ENCODE assay signal across 20 mouse cellular contexts in genomic region chr11:22813427-22813826, GRCm38 (mm10). TPM values are rescaled to one million over a fixed set of nuclear protein-coding genes. Genes with fewer than 3 reads are reported as not detected.
DNase-seq lines count a peak whose midpoint lies in the region; ATAC-seq and TF ChIP-seq lines count a peak whose summit lies in the region.
"Had no signal": no experiment of that assay in that cellular context is flagged by ENCODE, and none has a peak within 500 bp of the region (broad histone marks: within the 10 kb centered on the region; RNA-seq: fewer than 3 reads in every experiment).

No protein-coding gene starts in this region.

- no peak overlapping the region for H3K4me3 ChIP-seq in heart, postnatal 0 days (ENCODE audit: low read depth, low read length)
- H3K4me3 ChIP-seq in G1E (ENCODE audit: low read depth, low read length) = no peak overlapping the region
- H3K4me3 ChIP-seq in liver, postnatal 0 days (ENCODE audit: low read depth, low read length) = no peak overlapping the region
- no peak overlapping the region for H3K4me3 ChIP-seq in midbrain, embryonic 11.5 days (ENCODE audit: low read depth, low read length)
- no peak overlapping the region for H3K4me3 ChIP-seq in kidney, embryonic 14.5 days (ENCODE audit: low read length)
- H3K4me3 ChIP-seq: embryonic facial prominence, embryonic 12.5 days; hindbrain, embryonic 15.5 days; limb, embryonic 13.5 days; midbrain, embryonic 12.5 days; myocyte; neural tube, embryonic 15.5 days had no signal

- H3K9me3 ChIP-seq in heart, postnatal 0 days (replicated peaks; ENCODE audit: control insufficient read depth, low read length) = no peaks in the 10 kb centered on the region
- H3K9me3 ChIP-seq in G1E (replicated peaks) = no peaks in the 10 kb centered on the region
- H3K9me3 ChIP-seq in liver, postnatal 0 days (ENCODE audit: low read length) = no peaks in the 10 kb centered on the region
- H3K9me3 ChIP-seq in midbrain, embryonic 11.5 days (ENCODE audit: control insufficient read depth, low read length) = no peaks in the 10 kb centered on the region
- no peaks in the 10 kb centered on the region for H3K9me3 ChIP-seq in kidney, embryonic 14.5 days (ENCODE audit: control insufficient read depth, low read length)
- H3K9me3 ChIP-seq: embryonic facial prominence, embryonic 12.5 days; hindbrain, embryonic 15.5 days; limb, embryonic 13.5 days; midbrain, embryonic 12.5 days; neural tube, embryonic 15.5 days had no signal

- H3K4me2 ChIP-seq in heart, postnatal 0 days (ENCODE audit: low read depth, low read length) = no peak overlapping the region
- peak overlapping the region; percentile 46 for H3K4me2 ChIP-seq in liver, postnatal 0 days (ENCODE audit: low read depth, low read length)
- H3K4me2 ChIP-seq in midbrain, embryonic 11.5 days = no peak overlapping the region
- H3K4me2 ChIP-seq in kidney, embryonic 14.5 days (replicated peaks; ENCODE audit: low read depth, low read length) = no peak overlapping the region
- H3K4me2 ChIP-seq: embryonic facial prominence, embryonic 12.5 days; hindbrain, embryonic 15.5 days; limb, embryonic 13.5 days; midbrain, embryonic 12.5 days; neural tube, embryonic 15.5 days had no signal

- TF ChIP-seq CTCF in heart, postnatal 0 days (IDR thresholded peaks at IDR 0.05; ENCODE audit: low read depth) = no peak
- TF ChIP-seq CTCF in G1E (IDR thresholded peaks at IDR 0.05; ENCODE audit: low read depth, low read length) = no peak
- no peak for TF ChIP-seq CTCF in liver, postnatal 0 days (IDR thresholded peaks at IDR 0.05; ENCODE audit: low read depth)

- no peak overlapping the region for H3K9ac ChIP-seq in heart, postnatal 0 days (replicated peaks; ENCODE audit: low read depth, low read length)
- H3K9ac ChIP-seq in liver, postnatal 0 days (replicated peaks) = no peak overlapping the region
- no peak overlapping the region for H3K9ac ChIP-seq in midbrain, embryonic 11.5 days (ENCODE audit: low read length)
- no peak overlapping the region for H3K9ac ChIP-seq in kidney, embryonic 14.5 days (ENCODE audit: low read depth, low read length)
- H3K9ac ChIP-seq: embryonic facial prominence, embryonic 12.5 days; hindbrain, embryonic 15.5 days; limb, embryonic 13.5 days; midbrain, embryonic 12.5 days; neural tube, embryonic 15.5 days had no signal

- no peak for ATAC-seq in heart, postnatal 0 days (ENCODE audit: insufficient read depth, low read depth)
- ATAC-seq in G1E (ENCODE audit: extremely low read depth, insufficient number of reproducible peaks, low FRiP score, poor library complexity, severe bottlenecking) = peak; percentile 67
- peak; percentile 72 for ATAC-seq in common myeloid progenitor, adult 5-6 weeks (replicated peaks; ENCODE audit: low read depth, poor library complexity, severe bottlenecking)
- ATAC-seq in liver, postnatal 0 days = peak; percentile 59
- ATAC-seq in midbrain, embryonic 11.5 days (ENCODE audit: low FRiP score) = no peak
- ATAC-seq in kidney, embryonic 14.5 days (ENCODE audit: low FRiP score, low TSS enrichment) = no peak

- no peak for DNase-seq in heart, postnatal 0 days (ENCODE audit: low spot score)
- no peak for DNase-seq in heart, adult 18-20 months
- no peak for DNase-seq in G1E (ENCODE audit: low spot score)
- DNase-seq in liver, postnatal 0 days = no peak
- DNase-seq in midbrain, embryonic 11.5 days (ENCODE audit: low spot score, missing footprints) = no peak
- DNase-seq in urinary bladder, adult 2 months (ENCODE audit: low spot score) = no peak
- DNase-seq: adrenal gland, adult 8-10 months; cerebellum, adult 8-10 months; gastrocnemius, postnatal 10 days; heart, postnatal 14 days; kidney, adult 11 months; kidney, postnatal 14 days had no signal

- peaks cover 12% of the 10 kb centered on the region for H3K4me1 ChIP-seq in heart, postnatal 0 days (ENCODE audit: control insufficient read depth, insufficient read depth)
- H3K4me1 ChIP-seq in G1E (ENCODE audit: insufficient read depth, low read depth, low read length) = peaks cover 87% of the 10 kb centered on the region
- H3K4me1 ChIP-seq in liver, postnatal 0 days (ENCODE audit: insufficient read depth) = peaks cover 33% of the 10 kb centered on the region
- no peaks in the 10 kb centered on the region for H3K4me1 ChIP-seq in midbrain, embryonic 11.5 days (ENCODE audit: control insufficient read depth, insufficient read depth, low read length)
- no peaks in the 10 kb centered on the region; the same call in 1 of the 2 replicates for H3K4me1 ChIP-seq in kidney, embryonic 14.5 days (ENCODE audit: control insufficient read depth, insufficient read depth, low read length)
- H3K4me1 ChIP-seq: embryonic facial prominence, embryonic 12.5 days; hindbrain, embryonic 15.5 days; limb, embryonic 13.5 days; midbrain, embryonic 12.5 days; neural tube, embryonic 15.5 days had no signal

- peak overlapping the region; percentile 36; the same call in 1 of the 2 replicates for H3K27ac ChIP-seq in heart, postnatal 0 days (ENCODE audit: low read depth)
- peak overlapping the region; percentile 81 for H3K27ac ChIP-seq in liver, postnatal 0 days (ENCODE audit: low read depth)
- H3K27ac ChIP-seq in midbrain, embryonic 11.5 days (ENCODE audit: low read depth, low read length) = no peak overlapping the region
- no peak overlapping the region for H3K27ac ChIP-seq in kidney, embryonic 14.5 days (ENCODE audit: low read depth, low read length)
- H3K27ac ChIP-seq: embryonic facial prominence, embryonic 12.5 days; hindbrain, embryonic 15.5 days; limb, embryonic 13.5 days; midbrain, embryonic 12.5 days; neural tube, embryonic 15.5 days had no signal

- TF ChIP-seq EP300 in heart, postnatal 0 days (IDR thresholded peaks at IDR 0.05; ENCODE audit: low read depth) = no peak
- no peak for TF ChIP-seq EP300 in liver, postnatal 0 days (IDR thresholded peaks at IDR 0.05; ENCODE audit: low read depth)

- 53% methylated on average over 3 of the region's 3 CpGs for WGBS in heart, postnatal 0 days
- 33% methylated on average over 3 of the region's 3 CpGs for WGBS in liver, postnatal 0 days (ENCODE audit: insufficient replicate concordance)
- 81% methylated on average over 3 of the region's 3 CpGs for WGBS in midbrain, embryonic 11.5 days
- WGBS in kidney, embryonic 14.5 days = 84% methylated on average over 3 of the region's 3 CpGs

- H3K27me3 ChIP-seq in heart, postnatal 0 days (ENCODE audit: control insufficient read depth, insufficient read depth, low read length) = no peaks in the 10 kb centered on the region
- no peaks in the 10 kb centered on the region for H3K27me3 ChIP-seq in G1E (ENCODE audit: insufficient read depth, low read length)
- H3K27me3 ChIP-seq in liver, postnatal 0 days (ENCODE audit: insufficient read depth, low read length) = no peaks in the 10 kb centered on the region
- no peaks in the 10 kb centered on the region for H3K27me3 ChIP-seq in midbrain, embryonic 11.5 days (ENCODE audit: control insufficient read depth, insufficient read depth, low read length)
- H3K27me3 ChIP-seq in kidney, embryonic 14.5 days (ENCODE audit: control insufficient read depth, insufficient read depth, low read length) = no peaks in the 10 kb centered on the region
- H3K27me3 ChIP-seq: embryonic facial prominence, embryonic 12.5 days; hindbrain, embryonic 15.5 days; limb, embryonic 13.5 days; midbrain, embryonic 12.5 days; neural tube, embryonic 15.5 days had no signal

- no peaks in the 10 kb centered on the region for H3K36me3 ChIP-seq in heart, postnatal 0 days (replicated peaks; ENCODE audit: control insufficient read depth, insufficient read depth, low read length)
- H3K36me3 ChIP-seq in G1E (replicated peaks) = peaks cover 5% of the 10 kb centered on the region
- no peaks in the 10 kb centered on the region for H3K36me3 ChIP-seq in liver, postnatal 0 days (replicated peaks; ENCODE audit: insufficient read depth, low read length)
- H3K36me3 ChIP-seq in midbrain, embryonic 11.5 days (ENCODE audit: control insufficient read depth, insufficient read depth, low read length) = no peaks in the 10 kb centered on the region
- H3K36me3 ChIP-seq in kidney, embryonic 14.5 days (ENCODE audit: control insufficient read depth, insufficient read depth, low read length) = no peaks in the 10 kb centered on the region
- H3K36me3 ChIP-seq: embryonic facial prominence, embryonic 12.5 days; hindbrain, embryonic 15.5 days; limb, embryonic 13.5 days; midbrain, embryonic 12.5 days; neural tube, embryonic 15.5 days had no signal

RNA-seq across cellular contexts. Expression of gene B3gnt2, which starts 47.3 kb away (rescaled TPM):
- 14.3 and 22.6 TPM in 2 replicates for total RNA-seq in heart, postnatal 0 days (2014; rRNA removed; ENCODE audit: low replicate concordance)
- 5.1 and 5.9 TPM in 2 replicates for polyA plus RNA-seq in heart, postnatal 0 days (2015; fragmentation: Nextera tagmentation; extraction: Ambion mirVana)
- 1 to 10 TPM; 2.4 to 5.9 TPM for total RNA-seq in heart, adult 18-20 months (2021)
- total RNA-seq in G1E (2014; fragmentation: Nextera tagmentation) (57.9 and 65.7 TPM in 2 replicates), G1E (2017) (26.3 and 43.4 TPM in 2 replicates)
- 8.8 and 11.5 TPM in 2 replicates for polyA plus RNA-seq in G1E (2012)
- total RNA-seq in common myeloid progenitor, adult 5-6 weeks (2017) = 3.8 and 8.8 TPM in 2 replicates
- polyA plus RNA-seq in liver, postnatal 0 days (2015; fragmentation: Nextera tagmentation; extraction: Ambion mirVana) = 10.0 and 10.8 TPM in 2 replicates
- 1.8 and 1.9 TPM in 2 replicates for polyA plus RNA-seq in midbrain, embryonic 11.5 days (2014; fragmentation: Nextera tagmentation; extraction: Ambion mirVana)
- 4.6 and 9.1 TPM in 2 replicates for polyA plus RNA-seq in kidney, embryonic 14.5 days (2014; fragmentation: Nextera tagmentation; extraction: Ambion mirVana)
- polyA plus RNA-seq in urinary bladder, adult 2 months (2012; rRNA removed) = 22.6 and 25.7 TPM in 2 replicates

Comparison
In these comparisons a context has a peak if more than half of its experiments do, and no peak if none do; other contexts are left out.
1. ATAC-seq: peak in G1E (single experiment), common myeloid progenitor, adult 5-6 weeks (single experiment) and liver, postnatal 0 days (single experiment); none in heart, postnatal 0 days (single experiment), midbrain, embryonic 11.5 days (single experiment) and kidney, embryonic 14.5 days (single experiment).
2. H3K27ac ChIP-seq: peak in heart, postnatal 0 days (single experiment) and liver, postnatal 0 days (single experiment); none in midbrain, embryonic 11.5 days (single experiment) and kidney, embryonic 14.5 days (single experiment).